Mouse (Mus musculus): Measurements from ENCODE around the gene Klc3. TPM values are rescaled to one million over a fixed set of nuclear protein-coding genes. Genes with fewer than 3 reads are reported as not detected.

The Klc3 gene
- polyA plus RNA-seq, 1 experiment from 2014 or later, result 10.2 TPM

DNA sequence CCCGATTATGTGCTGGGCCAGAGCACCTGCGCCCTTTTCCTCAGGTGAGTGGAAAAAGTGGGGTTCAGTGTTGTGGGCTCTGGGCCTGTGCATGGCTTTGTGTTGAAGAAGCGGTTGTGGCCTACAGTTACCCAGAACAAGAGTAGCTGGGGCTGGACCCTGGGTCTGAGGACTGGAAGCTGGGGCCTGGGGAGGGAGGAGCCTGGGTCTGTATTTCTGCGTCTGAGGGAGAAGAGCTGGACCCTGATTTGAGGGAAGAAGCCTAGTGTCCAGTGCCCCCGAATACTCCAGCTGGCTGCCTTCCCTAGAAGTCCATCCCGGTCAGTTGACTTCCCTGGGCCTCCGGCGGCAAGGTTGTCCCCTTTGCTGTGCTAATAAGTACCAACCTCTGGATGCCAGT is 53.7 kb downstream of the Klc3 start:
- 90% methylated on average over 8 of the region's 8 CpGs for WGBS
- no peak for ATAC-seq (ENCODE audit: low read depth)
- Histone ChIP-seq H3K4me3 (ENCODE audit: low read depth, low read length) (no peak overlapping the region), H3K27ac (replicated peaks; ENCODE audit: low read depth, low read length) (no peak overlapping the region), H3K4me2 (ENCODE audit: low read depth, low read length) (no peak overlapping the region), H3K4me1 (ENCODE audit: control insufficient read depth, insufficient read depth, low read length) (peaks cover 8% of the 10 kb centered on the region; the same call in 1 of the 2 replicates), H3K9me3 (ENCODE audit: control insufficient read depth, low read length) (no peaks in the 10 kb centered on the region), H3K27me3 (replicated peaks; ENCODE audit: control insufficient read depth, insufficient read depth, low read length) (no peaks in the 10 kb centered on the region), H3K9ac (ENCODE audit: low read depth, low read length) (no peak overlapping the region), H3K36me3 (ENCODE audit: control insufficient read depth, insufficient read depth, low read length) (peaks cover 64% of the 10 kb centered on the region)
- no peak for DNase-seq (ENCODE audit: low spot score)

- Histone ChIP-seq H3K9me3 (ENCODE audit: control insufficient read depth, low read length) (no peaks in the 10 kb centered on the region), H3K36me3 (ENCODE audit: control insufficient read depth, insufficient read depth, low read length) (peaks cover 55% of the 10 kb centered on the region), H3K4me2 (ENCODE audit: low read depth, low read length) (no peak overlapping the region), H3K9ac (ENCODE audit: low read depth, low read length) (no peak overlapping the region), H3K27me3 (replicated peaks; ENCODE audit: control insufficient read depth, insufficient read depth, low read length) (no peaks in the 10 kb centered on the region), H3K4me3 (ENCODE audit: low read depth, low read length) (no peak overlapping the region), H3K27ac (replicated peaks; ENCODE audit: low read depth, low read length) (no peak overlapping the region), H3K4me1 (ENCODE audit: control insufficient read depth, insufficient read depth, low read length) (peaks cover 8% of the 10 kb centered on the region; the same call in 1 of the 2 replicates)
- DNase-seq (ENCODE audit: low spot score), result no peak
- ATAC-seq (ENCODE audit: low read depth), result no peak
- 86% methylated on average over 12 of the region's 13 CpGs for WGBS
Measured at GRCm38 (mm10) chr7:19349188-19349915, 54.6 kb downstream of the Klc3 start.

- peak overlapping the region; percentile 75 for H3K4me3 ChIP-seq (ENCODE audit: low read depth, low read length)
- ATAC-seq (ENCODE audit: low read depth) (peak; percentile 95), DNase-seq (ENCODE audit: low spot score) (peak; percentile 99)
- peak overlapping the region; percentile 86 for H3K4me2 ChIP-seq (ENCODE audit: low read depth, low read length)
- H3K36me3 ChIP-seq (ENCODE audit: control insufficient read depth, insufficient read depth, low read length), result peaks cover 20% of the 10 kb centered on the region
- peaks cover 7% of the 10 kb centered on the region; the same call in 1 of the 2 replicates for H3K27me3 ChIP-seq (replicated peaks; ENCODE audit: control insufficient read depth, insufficient read depth, low read length)
- peak overlapping the region; percentile 86 for H3K27ac ChIP-seq (replicated peaks; ENCODE audit: low read depth, low read length)
- H3K4me1 ChIP-seq (ENCODE audit: control insufficient read depth, insufficient read depth, low read length), result peaks cover 18% of the 10 kb centered on the region
- H3K9ac ChIP-seq (ENCODE audit: low read depth, low read length), result peak overlapping the region; percentile 79
- 0% methylated on average over 30 of the region's 31 CpGs for WGBS
- H3K9me3 ChIP-seq (ENCODE audit: control insufficient read depth, low read length), result no peaks in the 10 kb centered on the region
Measured at GRCm38 (mm10) chr7:19344938-19345471, 58.9 kb downstream of the Klc3 start.

MicroRNA genes within 50 kb of the gene (microRNA counts, 519-probe panel; counts per million panel counts)
- 19.3 counts per million for microRNA mmu-miR-343

Small RNAs within 50 kb of the gene (microRNA-seq; reads per million reads assigned to microRNA genes)
- not detected for gene Mir343 (ENCODE audit: borderline number of aligned reads)

Other genes with a start within 250 kb of the Klc3 start
- 0.37 and 0.60 TPM in 2 replicates for gene Gipr, start 238.0 kb downstream of the Klc3 start, polyA plus RNA-seq (2014; fragmentation: Nextera tagmentation; extraction: Ambion mirVana)
- gene Eml2, start 227.7 kb downstream of the Klc3 start, polyA plus RNA-seq (2014; fragmentation: Nextera tagmentation; extraction: Ambion mirVana), result 3.6 and 4.2 TPM in 2 replicates
- 1.7 and 2.3 TPM in 2 replicates for gene Gpr4, start 191.6 kb downstream of the Klc3 start, polyA plus RNA-seq (2014; fragmentation: Nextera tagmentation; extraction: Ambion mirVana)
- gene Opa3, start 175.8 kb downstream of the Klc3 start, polyA plus RNA-seq (2014; fragmentation: Nextera tagmentation; extraction: Ambion mirVana), result 29.7 and 30.2 TPM in 2 replicates
- gene Vasp, start 132.3 kb downstream of the Klc3 start, polyA plus RNA-seq (2014; fragmentation: Nextera tagmentation; extraction: Ambion mirVana), result 70.0 and 70.7 TPM in 2 replicates
- gene Ppm1n, start 124.0 kb downstream of the Klc3 start, polyA plus RNA-seq (2014; fragmentation: Nextera tagmentation; extraction: Ambion mirVana), result 0.49 TPM in 1 of 2 replicates, not detected in the other
- 53.7 and 57.0 TPM in 2 replicates for gene Rtn2, start 121.5 kb downstream of the Klc3 start, polyA plus RNA-seq (2014; fragmentation: Nextera tagmentation; extraction: Ambion mirVana)
- 0.15 and 0.28 TPM in 2 replicates for gene Fosb, start 94.1 kb downstream of the Klc3 start, polyA plus RNA-seq (2014; fragmentation: Nextera tagmentation; extraction: Ambion mirVana)
- 64.0 and 75.1 TPM in 2 replicates for gene Ercc1, start 59.3 kb downstream of the Klc3 start, polyA plus RNA-seq (2014; fragmentation: Nextera tagmentation; extraction: Ambion mirVana)
- 18.8 and 21.6 TPM in 2 replicates for gene Cd3eap, start 44.6 kb downstream of the Klc3 start, polyA plus RNA-seq (2014; fragmentation: Nextera tagmentation; extraction: Ambion mirVana)
- 11.2 and 11.6 TPM in 2 replicates for gene Ppp1r13l, start 44.4 kb downstream of the Klc3 start, polyA plus RNA-seq (2014; fragmentation: Nextera tagmentation; extraction: Ambion mirVana)
- gene Ercc2, start 22.1 kb downstream of the Klc3 start, polyA plus RNA-seq (2014; fragmentation: Nextera tagmentation; extraction: Ambion mirVana), result 10.9 and 14.7 TPM in 2 replicates
- gene Ckm, start 672 bp upstream of the Klc3 start, polyA plus RNA-seq (2014; fragmentation: Nextera tagmentation; extraction: Ambion mirVana), result 348 and 732 TPM in 2 replicates
- 10.5 and 10.9 TPM in 2 replicates for gene Mark4, start 54.7 kb upstream of the Klc3 start, polyA plus RNA-seq (2014; fragmentation: Nextera tagmentation; extraction: Ambion mirVana)
- gene Exoc3l2, start 59.2 kb upstream of the Klc3 start, polyA plus RNA-seq (2014; fragmentation: Nextera tagmentation; extraction: Ambion mirVana), result 1.4 and 1.7 TPM in 2 replicates
- gene Bloc1s3, start 104.3 kb upstream of the Klc3 start, polyA plus RNA-seq (2014; fragmentation: Nextera tagmentation; extraction: Ambion mirVana), result 0.74 and 0.93 TPM in 2 replicates
- 61.8 and 67.3 TPM in 2 replicates for gene Trappc6a, start 104.3 kb upstream of the Klc3 start, polyA plus RNA-seq (2014; fragmentation: Nextera tagmentation; extraction: Ambion mirVana)
- gene Nkpd1, start 113.7 kb upstream of the Klc3 start, polyA plus RNA-seq (2014; fragmentation: Nextera tagmentation; extraction: Ambion mirVana), result 0.14 and 0.42 TPM in 2 replicates
- gene Ppp1r37, start 159.0 kb upstream of the Klc3 start, polyA plus RNA-seq (2014; fragmentation: Nextera tagmentation; extraction: Ambion mirVana), result 4.9 and 5.7 TPM in 2 replicates
- 0.48 and 1.2 TPM in 2 replicates for gene Zfp296, start 173.2 kb upstream of the Klc3 start, polyA plus RNA-seq (2014; fragmentation: Nextera tagmentation; extraction: Ambion mirVana)
- gene Gemin7, start 173.5 kb upstream of the Klc3 start, polyA plus RNA-seq (2014; fragmentation: Nextera tagmentation; extraction: Ambion mirVana), result 142 and 151 TPM in 2 replicates
- 36.0 and 47.5 TPM in 2 replicates for gene Clasrp, start 200.4 kb upstream of the Klc3 start, polyA plus RNA-seq (2014; fragmentation: Nextera tagmentation; extraction: Ambion mirVana)
- 9.9 and 11.5 TPM in 2 replicates for gene Relb, start 225.3 kb upstream of the Klc3 start, polyA plus RNA-seq (2014; fragmentation: Nextera tagmentation; extraction: Ambion mirVana)

All from embryonic facial prominence, embryonic 14.5 days (tissue).